Mouse (Mus musculus) embryo, embryonic 10.5 days (tissue): ENCODE results near the gene Kmt2e.
"Not testable (repeated sequence)": the region's sequence is repeated elsewhere in the genome, so short reads cannot be mapped to it uniquely, and the experiment has no call there.

Experiments used
- DNase-seq: peaks from one replicate; pipeline ENCODE4 v3.0.0-alpha.2; 2015; ENCODE audit warnings: low spot score

Kmt2e gene

GRCm38 (mm10) chr5:23431948-23432707 is 2.1 kb upstream of the Kmt2e start:
- DNase-seq: peak; percentile 26

DNA sequence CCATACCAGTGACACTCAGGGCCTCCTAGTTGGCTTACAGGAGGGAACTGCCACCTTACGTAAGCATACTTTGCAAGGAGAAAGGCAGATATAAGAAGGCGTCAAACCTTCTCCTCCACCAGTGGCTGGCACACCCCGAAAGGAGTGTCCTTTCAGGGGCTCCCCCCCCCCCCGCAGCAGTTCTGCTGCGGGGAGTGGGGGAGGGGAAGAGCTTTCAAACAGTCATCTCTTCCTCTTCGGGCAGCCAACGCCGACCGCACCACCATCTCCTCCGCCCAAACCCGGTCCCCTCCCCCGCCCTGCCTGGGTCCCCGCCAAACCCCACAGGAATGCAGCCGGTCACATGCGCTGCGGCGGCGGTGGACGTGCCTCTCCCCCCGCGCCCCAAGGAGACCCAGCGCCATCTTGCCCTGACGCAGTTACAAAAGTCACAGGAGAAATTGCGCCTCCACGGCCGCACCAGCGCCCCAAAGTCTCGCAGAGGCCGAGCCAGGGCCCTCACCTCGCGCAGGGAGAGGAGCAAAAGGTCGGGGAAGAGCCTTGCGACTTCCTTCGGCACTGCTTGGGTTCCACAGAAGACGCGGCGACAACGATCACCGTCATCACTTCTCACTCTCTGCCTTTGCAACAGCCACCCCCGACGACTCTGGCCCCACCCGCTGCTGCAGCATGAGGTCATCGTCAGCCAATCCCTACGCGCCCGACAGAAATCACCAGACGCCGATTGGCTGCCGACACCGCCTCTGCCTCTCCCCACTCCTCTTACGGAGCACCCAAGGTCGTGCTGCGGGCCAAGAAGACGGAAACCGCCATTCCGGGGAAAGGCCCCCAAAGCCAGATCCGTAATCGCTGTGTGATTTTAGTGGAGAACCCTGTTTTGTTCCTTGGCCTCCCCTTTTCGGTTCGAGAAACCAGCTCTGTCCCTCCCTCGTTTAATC is 1.3 kb upstream of the Kmt2e start:
- peak; percentile 96 for DNase-seq

- peak; percentile 81 for DNase-seq
These were observed 599 bp downstream of the Kmt2e start for GRCm38 (mm10) chr5:23434598-23435481.

- peak; percentile 79 for DNase-seq
These were observed 1.4 kb downstream of the Kmt2e start for GRCm38 (mm10) chr5:23435482-23436125.

GRCm38 (mm10) chr5:23436735-23437134 is 2.5 kb downstream of the Kmt2e start:
- DNase-seq: no peak

DNA sequence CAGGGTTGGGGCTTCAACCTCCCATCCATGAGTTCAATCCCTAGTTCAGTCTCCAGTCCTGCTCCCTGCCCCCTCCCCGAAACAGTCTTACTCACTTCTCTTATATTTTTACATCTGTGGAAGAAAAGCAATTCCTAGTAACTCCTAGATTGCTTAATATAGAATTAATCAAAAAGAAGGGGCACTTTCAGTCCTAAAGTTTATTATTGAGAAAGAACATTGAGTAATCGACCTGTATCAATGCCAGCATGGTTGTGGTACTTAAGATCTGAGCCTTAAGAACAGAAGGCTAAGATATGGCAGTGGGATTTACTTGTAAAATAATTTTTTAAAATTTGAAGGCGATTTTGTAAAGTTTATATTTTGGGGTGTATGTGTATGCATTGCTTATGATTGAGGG is 5.6 kb downstream of the Kmt2e start:
- DNase-seq: no peak

DNA sequence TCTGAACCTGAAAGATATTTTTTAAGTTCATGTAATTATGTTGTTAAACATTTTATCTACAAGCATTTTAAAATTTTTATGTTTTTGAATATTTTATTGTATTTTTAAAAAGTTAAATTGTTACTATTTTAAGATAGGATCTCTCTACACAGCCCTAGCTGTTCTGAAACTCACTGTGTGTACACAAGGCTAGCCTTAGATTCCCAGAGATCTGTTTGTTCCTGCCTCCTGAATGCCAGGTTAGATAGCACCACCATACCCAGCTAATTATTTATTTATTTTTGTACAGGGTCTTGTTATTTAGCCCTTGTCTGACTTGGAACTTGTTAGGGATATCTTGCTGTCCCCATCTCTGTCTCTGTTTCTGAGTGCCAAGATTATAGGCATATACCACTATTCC is 6.3 kb downstream of the Kmt2e start:
- no peak for DNase-seq

DNA sequence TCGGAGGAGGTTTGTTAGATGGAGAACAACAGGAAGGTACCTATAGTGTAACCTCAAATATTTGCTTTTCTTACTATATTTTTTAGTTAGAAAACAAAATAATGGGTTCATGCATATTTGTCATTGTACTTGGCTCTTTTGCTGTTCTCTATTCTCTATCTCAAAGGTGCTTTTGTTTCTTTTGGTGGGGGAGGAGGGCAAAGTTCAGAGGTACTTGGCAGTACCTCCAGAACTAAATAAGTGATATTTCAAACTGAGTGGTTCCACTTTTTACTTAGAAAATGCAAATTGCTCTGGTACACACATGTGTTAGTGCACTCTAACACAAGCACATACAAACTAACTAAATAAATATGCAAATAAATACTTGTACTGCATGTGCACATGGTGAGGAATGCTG is 7.7 kb downstream of the Kmt2e start:
- no peak for DNase-seq

DNA sequence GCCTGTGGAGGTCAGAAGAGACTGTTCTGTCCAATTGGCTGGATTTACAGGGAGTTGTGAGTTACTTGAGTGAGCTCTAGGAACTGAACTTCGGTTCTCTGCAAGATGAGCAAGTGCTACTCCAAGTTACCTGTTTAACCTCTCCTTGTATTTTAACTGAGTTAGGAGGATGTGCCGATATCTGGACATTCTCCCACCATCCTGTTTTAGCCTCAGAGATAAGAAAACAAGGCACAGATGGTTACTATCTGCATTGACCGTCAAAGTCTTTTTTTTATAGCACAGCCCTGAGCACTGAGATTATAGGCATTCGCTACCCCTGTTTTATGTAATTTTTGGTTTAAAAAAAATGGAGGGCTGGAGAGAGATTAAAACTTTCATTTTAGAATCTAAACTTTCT is 10.2 kb downstream of the Kmt2e start:
- DNase-seq: no peak

DNA sequence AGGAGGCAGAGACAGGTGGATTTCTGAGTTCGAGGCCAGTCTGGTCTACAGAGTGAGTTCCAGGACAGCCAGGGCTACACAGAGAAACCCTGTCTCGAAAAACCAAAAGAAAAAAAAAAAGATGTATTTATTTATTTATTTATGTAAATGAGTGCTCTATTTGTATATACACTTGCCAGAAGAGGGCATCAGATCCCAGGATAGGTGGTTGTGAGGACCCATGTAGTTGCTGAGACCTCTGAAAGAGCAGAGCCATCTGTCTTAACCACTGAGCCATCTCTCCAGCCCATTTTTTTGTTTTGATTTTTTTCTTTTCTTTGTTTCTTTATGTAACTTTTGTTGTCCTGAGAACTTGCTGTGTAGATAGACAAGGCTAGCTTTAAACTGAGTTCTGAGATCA is 19.3 kb downstream of the Kmt2e start:
- DNase-seq: not testable (repeated sequence)

DNA sequence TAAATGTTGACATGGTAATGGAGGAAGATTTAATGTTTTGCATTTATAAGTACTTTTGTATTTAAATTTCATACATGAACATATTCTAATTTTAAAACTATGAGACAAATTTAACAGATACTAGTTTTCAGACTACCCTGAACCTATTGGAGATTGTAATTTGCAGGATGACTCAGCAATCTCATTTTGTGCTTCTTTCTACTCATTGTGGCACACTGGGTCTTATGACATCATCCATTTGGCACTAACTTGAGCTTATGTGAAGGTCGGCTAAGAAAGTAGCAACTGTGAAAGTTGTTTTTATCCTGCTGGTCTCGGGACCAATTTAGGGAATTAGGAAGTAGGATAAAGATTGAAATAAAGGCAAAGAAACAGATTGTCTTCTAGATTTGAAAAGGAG is 27.4 kb downstream of the Kmt2e start:
- no peak for DNase-seq

DNA sequence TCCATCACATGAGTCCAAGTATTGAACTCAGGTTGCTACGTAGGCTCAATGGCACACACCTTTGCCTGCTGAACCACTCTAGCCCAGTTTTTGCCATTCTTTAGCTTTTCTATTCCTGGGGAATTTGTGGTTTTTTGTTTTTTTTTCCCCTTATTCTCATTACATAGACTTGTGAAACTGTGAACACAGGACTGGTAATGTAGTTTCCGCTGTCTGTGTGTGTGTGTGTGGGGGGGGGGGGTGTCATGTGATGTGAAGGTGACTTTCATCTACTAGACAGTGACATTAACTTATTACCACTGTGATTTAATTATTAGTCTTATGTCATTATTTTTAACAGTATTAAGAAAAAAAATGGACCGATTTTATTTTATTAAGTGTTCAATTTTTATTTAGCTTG is 30.0 kb downstream of the Kmt2e start:
- no peak for DNase-seq

- DNase-seq: no peak
These were observed 30.5 kb downstream of the Kmt2e start for GRCm38 (mm10) chr5:23464743-23465142.

GRCm38 (mm10) chr5:23466546-23466945 is 32.3 kb downstream of the Kmt2e start:
- DNase-seq: no peak

DNA sequence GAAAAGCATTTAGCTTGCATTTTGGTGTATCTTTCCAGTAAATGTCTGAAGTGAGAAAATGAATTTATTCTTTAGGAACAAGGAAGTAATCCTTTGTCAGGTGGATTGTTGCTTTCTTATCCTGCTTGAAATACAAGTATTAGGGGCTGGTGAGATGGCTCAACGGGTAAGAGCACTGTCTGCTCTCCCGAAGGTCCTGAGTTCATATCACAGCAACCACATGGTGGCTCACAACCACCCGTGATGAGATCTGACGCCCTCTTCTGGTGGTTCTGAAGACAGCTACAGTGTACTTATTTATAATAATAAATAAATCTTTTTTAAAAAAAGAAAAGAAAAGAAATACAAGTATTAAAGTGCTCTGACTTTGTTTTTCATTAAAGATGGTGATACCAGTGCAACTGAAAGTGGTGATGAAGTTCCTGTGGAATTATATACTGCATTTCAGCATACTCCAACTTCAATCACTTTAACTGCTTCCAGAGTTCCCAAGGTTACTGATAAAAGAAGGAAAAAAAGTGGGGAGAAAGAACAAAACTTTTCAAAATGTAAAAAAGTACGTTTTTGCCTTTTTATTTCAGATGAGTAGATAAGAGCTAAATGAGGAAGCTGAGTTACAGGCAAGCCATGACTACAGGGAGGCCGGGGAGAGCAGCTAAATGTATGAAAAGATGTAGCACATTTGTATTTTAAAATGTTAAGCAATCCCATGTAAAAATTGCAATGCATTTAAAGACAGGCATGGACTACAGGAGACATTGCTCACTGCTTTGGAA is 39.0 kb downstream of the Kmt2e start:
- DNase-seq: no peak

DNA sequence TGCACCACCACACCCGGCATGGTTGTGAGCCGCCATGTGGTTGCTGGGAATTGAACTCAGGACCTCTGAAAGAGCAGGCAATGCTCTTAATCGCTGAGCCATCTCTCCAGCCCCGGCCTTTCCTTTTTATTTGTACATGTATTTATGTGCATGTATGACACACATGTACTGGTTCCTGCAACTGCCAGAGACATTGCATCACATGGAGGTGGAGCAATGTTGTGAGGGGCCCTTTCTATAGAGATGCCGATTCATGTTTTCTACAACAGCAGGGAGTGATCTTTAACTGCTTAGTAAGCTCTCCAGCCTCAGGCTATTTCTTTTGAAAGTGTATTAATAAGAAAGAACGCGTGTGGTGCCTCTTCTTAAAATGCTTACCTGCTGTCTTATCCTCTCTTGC is 49.6 kb downstream of the Kmt2e start:
- no peak for DNase-seq

DNA sequence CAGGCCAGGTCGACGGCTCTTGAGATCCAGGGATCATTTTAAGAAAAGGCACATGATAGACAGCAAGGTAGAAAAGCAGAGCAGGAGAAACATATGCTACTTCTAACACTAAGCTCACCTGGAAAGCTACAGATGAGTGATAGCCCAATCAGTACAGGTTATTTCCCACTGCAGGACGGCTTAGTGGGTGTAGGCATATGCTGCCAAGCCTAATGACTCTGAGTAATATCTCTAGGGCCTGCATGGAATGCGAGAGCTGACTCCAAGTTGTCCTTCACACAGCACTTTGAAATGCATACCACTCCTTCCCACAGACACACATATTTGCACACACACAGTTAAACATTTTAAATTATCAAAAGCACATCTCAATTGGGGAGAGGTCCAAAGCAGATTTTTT is 55.0 kb downstream of the Kmt2e start:
- no peak for DNase-seq

GRCm38 (mm10) chr5:23490797-23491196 is 56.6 kb downstream of the Kmt2e start:
- DNase-seq: peak; percentile 57

- DNase-seq: no peak
These were observed 62.2 kb downstream of the Kmt2e start for GRCm38 (mm10) chr5:23496396-23496795.

DNA sequence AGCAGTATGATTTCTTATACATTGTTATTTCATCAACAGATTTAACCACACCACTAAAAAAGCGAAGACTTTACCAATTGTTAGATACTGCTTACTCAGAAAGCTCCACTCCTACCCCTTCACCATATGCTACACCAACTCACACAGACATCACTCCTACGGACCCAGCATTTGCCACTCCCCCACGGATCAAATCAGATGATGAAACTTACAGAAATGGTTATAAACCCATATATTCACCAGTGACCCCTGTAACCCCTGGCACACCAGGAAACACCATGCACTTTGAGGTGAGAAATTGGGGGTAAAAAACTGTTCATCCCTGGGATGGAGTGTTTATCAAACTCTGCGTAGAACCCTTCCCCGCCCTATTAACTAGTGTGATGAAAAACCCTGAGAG is 62.7 kb downstream of the Kmt2e start:
- no peak for DNase-seq

DNA sequence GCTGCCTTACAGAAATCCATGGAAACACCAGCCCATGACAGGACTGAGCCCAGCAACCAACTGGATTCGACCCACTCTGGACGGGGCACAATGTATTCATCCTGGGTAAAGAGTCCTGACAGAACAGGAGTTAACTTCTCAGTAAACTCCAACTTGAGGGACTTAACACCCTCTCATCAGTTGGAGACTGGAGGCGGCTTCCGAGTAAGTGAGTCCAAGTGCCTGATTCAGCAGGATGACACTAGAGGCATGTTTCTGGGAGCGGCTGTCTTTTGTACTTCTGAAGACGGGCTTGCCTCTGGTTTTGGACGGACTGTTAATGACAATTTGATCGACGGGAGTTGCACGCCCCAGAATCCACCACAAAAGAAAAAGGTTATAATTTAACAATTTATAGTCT is 63.7 kb downstream of the Kmt2e start:
- DNase-seq: no peak
